Comparison of ENCODE assay signal across 34 mouse cellular contexts in genomic region chr9:68521218-68521617, GRCm38 (mm10).
A peak's percentile ranks its signal among the peaks of the same experiment; 100 is the strongest.
DNase-seq lines count a peak whose midpoint lies in the region; ATAC-seq and TF ChIP-seq lines count a peak whose summit lies in the region.
"Had no signal": no experiment of that assay in that cellular context is flagged by ENCODE, and none has a peak within 500 bp of the region (broad histone marks: within the 10 kb centered on the region; RNA-seq: fewer than 3 reads in every experiment).

No protein-coding gene starts in this region.

- TF ChIP-seq CTCF in brain, embryonic 14.5 days (IDR thresholded peaks at IDR 0.05; ENCODE audit: borderline replicate concordance, extremely low read depth, insufficient read depth, insufficient read length): no peak

- H3K9ac ChIP-seq in forebrain, embryonic 14.5 days (ENCODE audit: low read length): no peak overlapping the region
- H3K9ac ChIP-seq: heart, embryonic 13.5 days; limb, embryonic 15.5 days; liver, embryonic 13.5 days; midbrain, embryonic 13.5 days; neural tube, embryonic 15.5 days had no signal

- no peaks in the 10 kb centered on the region for H3K4me1 ChIP-seq in forebrain, embryonic 14.5 days (ENCODE audit: control insufficient read depth, insufficient read depth, low read length)
- H3K4me1 ChIP-seq in forebrain, embryonic 10.5 days: no peaks in the 10 kb centered on the region
- H3K4me1 ChIP-seq: heart, embryonic 13.5 days; limb, embryonic 10.5 days; limb, embryonic 15.5 days; liver, embryonic 13.5 days; megakaryocyte, embryonic 14.5 days; midbrain, embryonic 13.5 days; neural tube, embryonic 15.5 days had no signal

- H3K4me3 ChIP-seq in forebrain, embryonic 14.5 days (ENCODE audit: low read depth, low read length): no peak overlapping the region
- no peak overlapping the region for H3K4me3 ChIP-seq in forebrain, embryonic 10.5 days
- H3K4me3 ChIP-seq: gastrocnemius, adult 2 months; heart, adult 2 months; heart, embryonic 13.5 days; limb, embryonic 10.5 days; limb, embryonic 15.5 days; liver, embryonic 13.5 days; megakaryocyte, embryonic 14.5 days; midbrain, embryonic 13.5 days; neural tube, embryonic 15.5 days had no signal

- H3K27me3 ChIP-seq in forebrain, embryonic 14.5 days (replicated peaks; ENCODE audit: control insufficient read depth, insufficient read depth, low read length): no peaks in the 10 kb centered on the region
- no peaks in the 10 kb centered on the region for H3K27me3 ChIP-seq in forebrain, embryonic 10.5 days (ENCODE audit: poor library complexity, severe bottlenecking)
- H3K27me3 ChIP-seq: CH12.LX; heart, embryonic 13.5 days; limb, embryonic 15.5 days; liver, embryonic 13.5 days; megakaryocyte, embryonic 14.5 days; midbrain, embryonic 13.5 days; neural tube, embryonic 15.5 days had no signal

- intact Hi-C loops in left cerebral cortex, postnatal 14 days (cut with DNase I): no loop called here

- no peak for TF ChIP-seq POLR2A in brain, embryonic 14.5 days (IDR thresholded peaks at IDR 0.05; ENCODE audit: borderline replicate concordance, extremely low read depth, insufficient read depth, insufficient read length, poor library complexity, severe bottlenecking)

- H3K36me3 ChIP-seq in forebrain, embryonic 14.5 days (ENCODE audit: control insufficient read depth, insufficient read depth, low read length): no peaks in the 10 kb centered on the region
- no peaks in the 10 kb centered on the region for H3K36me3 ChIP-seq in forebrain, embryonic 10.5 days (replicated peaks)
- H3K36me3 ChIP-seq: heart, embryonic 13.5 days; limb, embryonic 10.5 days; limb, embryonic 15.5 days; liver, embryonic 13.5 days; midbrain, embryonic 13.5 days; neural tube, embryonic 15.5 days had no signal

- no peak overlapping the region for H3K27ac ChIP-seq in forebrain, embryonic 14.5 days (ENCODE audit: low read depth, low read length)
- no peak overlapping the region for H3K27ac ChIP-seq in forebrain, embryonic 10.5 days
- H3K27ac ChIP-seq: gastrocnemius, adult 2 months; heart, adult 2 months; heart, embryonic 13.5 days; kidney, postnatal 0 days; limb, embryonic 10.5 days; limb, embryonic 15.5 days; liver, embryonic 13.5 days; midbrain, embryonic 13.5 days; neural tube, embryonic 15.5 days; stomach, postnatal 0 days had no signal

- no peak for ATAC-seq in forebrain, embryonic 14.5 days
- no peak for ATAC-seq in monocyte, adult 5-6 weeks (replicated peaks; ENCODE audit: insufficient number of reproducible peaks, low FRiP score, low TSS enrichment, poor library complexity, severe bottlenecking)
- ATAC-seq: forebrain, embryonic 16.5 days; hindbrain, embryonic 16.5 days; lung, postnatal 0 days; midbrain, embryonic 13.5 days; Patski had no signal

- no peaks in the 10 kb centered on the region for H3K9me3 ChIP-seq in forebrain, embryonic 14.5 days (replicated peaks; ENCODE audit: control insufficient read depth, low read length)
- no peaks in the 10 kb centered on the region for H3K9me3 ChIP-seq in forebrain, embryonic 10.5 days
- H3K9me3 ChIP-seq: heart, embryonic 13.5 days; limb, embryonic 10.5 days; limb, embryonic 15.5 days; liver, embryonic 13.5 days; midbrain, embryonic 13.5 days; neural tube, embryonic 15.5 days had no signal

- 88% methylated on average over 5 of the region's 5 CpGs for WGBS in forebrain, embryonic 14.5 days
- 79% methylated on average over 5 of the region's 5 CpGs for WGBS in forebrain, embryonic 10.5 days

- H3K4me2 ChIP-seq in forebrain, embryonic 14.5 days (ENCODE audit: low read length): no peak overlapping the region
- H3K4me2 ChIP-seq: heart, embryonic 13.5 days; limb, embryonic 15.5 days; liver, embryonic 13.5 days; midbrain, embryonic 13.5 days; neural tube, embryonic 15.5 days had no signal

- DNase-seq in forebrain, embryonic 14.5 days (ENCODE audit: low spot score): peak; percentile 0
- no peak for DNase-seq in forebrain, embryonic 10.5 days (ENCODE audit: extremely low spot score, low spot score)
- DNase-seq in left cerebral cortex, postnatal 14 days (ENCODE audit: low spot score in 2 of 2): peak; percentile 8 to 41
- DNase-seq in left cerebral cortex, adult 18-20 months (ENCODE audit: low spot score in 2 of 2): no peak
- peak; percentile 67 for DNase-seq in ES-CJ7 (ENCODE audit: low read depth, low spot score)
- peak; percentile 2 for DNase-seq in brain, embryonic 14.5 days (ENCODE audit: low read depth)
- DNase-seq in adrenal gland, postnatal 4 days (ENCODE audit: low spot score in 2 of 2): no peak
- DNase-seq: adrenal gland, postnatal 25 days; cerebellum, adult 8-10 months; cerebellum, postnatal 25 days; gastrocnemius, adult 2 months; heart, adult 2 months; heart, postnatal 10 days; kidney, adult 8-10 months; liver, embryonic 13.5 days; lung, adult 18-20 months; lung, postnatal 4 days; retina, postnatal 1 day; thymus, adult 2 months; thymus, postnatal 36 days had no signal

Comparison
In these comparisons a context has a peak if more than half of its experiments do, and no peak if none do; other contexts are left out.
1. DNase-seq: peak in forebrain, embryonic 14.5 days (single experiment), left cerebral cortex, postnatal 14 days (2 of 2), ES-CJ7 (single experiment) and brain, embryonic 14.5 days (single experiment); none in forebrain, embryonic 10.5 days (single experiment), left cerebral cortex, adult 18-20 months (0 of 2) and adrenal gland, postnatal 4 days (0 of 2).